Mouse (Mus musculus): ENCODE measurements around the gene Retreg3.

DNA sequence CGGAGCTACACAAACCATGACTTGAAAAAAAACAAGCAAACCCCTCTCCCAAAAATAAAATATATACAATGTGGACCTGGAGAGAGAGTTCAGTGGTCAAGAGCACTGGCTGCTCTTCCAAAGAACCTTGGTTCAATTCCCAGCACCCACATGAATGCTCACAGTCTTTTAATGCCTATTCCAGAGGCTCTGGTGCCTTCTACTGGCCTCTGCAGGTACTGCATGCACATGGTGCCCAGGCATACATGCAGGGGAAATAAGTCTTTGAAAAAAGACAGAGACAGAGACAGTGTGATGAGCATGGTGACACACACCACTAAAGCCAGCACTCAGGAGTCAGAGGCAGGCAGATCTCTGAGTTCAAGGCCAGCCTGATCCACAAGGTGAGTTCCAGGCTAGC is 65.7 kb downstream of the Retreg3 start:
- no peak for TF ChIP-seq CTCF (IDR thresholded peaks at IDR 0.05; ENCODE audit: borderline replicate concordance, control insufficient read depth, extremely low read depth, insufficient read depth, low read length, poor library complexity)
- TF ChIP-seq POLR2A (IDR thresholded peaks at IDR 0.05; ENCODE audit: control insufficient read depth, extremely low read depth, insufficient read depth, low read length, poor library complexity), result no peak
